Mouse (Mus musculus): ENCODE data around the gene Tamm41. TPM values are rescaled to one million over a fixed set of nuclear protein-coding genes. Genes with fewer than 3 reads are reported as not detected.

Tamm41 gene
- polyA plus RNA-seq, 1 experiment: 28.4 TPM

DNA sequence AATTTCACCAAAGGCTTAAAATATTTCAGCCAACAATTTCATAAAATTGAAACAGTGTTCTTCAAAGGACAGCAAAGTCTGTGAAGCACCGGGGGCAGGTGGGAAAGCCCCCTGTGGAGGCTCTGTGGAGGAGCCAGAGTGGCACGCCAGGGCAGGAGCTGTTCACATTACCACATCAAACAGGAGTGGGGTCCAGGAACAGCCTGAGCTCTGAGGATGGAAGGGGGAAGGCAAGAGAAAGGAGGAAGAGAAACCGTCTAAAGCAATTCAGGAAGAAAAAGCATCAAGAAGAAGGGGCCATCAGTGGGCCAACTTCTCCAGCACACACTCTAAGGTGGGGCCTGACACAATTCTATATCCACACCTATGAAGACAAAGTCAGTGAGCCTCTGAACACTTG lies 31.6 kb downstream of the Tamm41 start:
- DNase-seq: no peak
- Histone ChIP-seq H3K4me3 (ENCODE audit: insufficient read depth, low read depth, low read length) (no peak overlapping the region), H3K4me1 (ENCODE audit: control insufficient read depth, insufficient read depth, low read length) (no peaks in the 10 kb centered on the region), H3K27ac (ENCODE audit: insufficient read depth, low read depth, low read length) (no peak overlapping the region), H3K27me3 (replicated peaks; ENCODE audit: control insufficient read depth, insufficient read depth, low read length) (no peaks in the 10 kb centered on the region), H3K36me3 (ENCODE audit: control insufficient read depth, insufficient read depth, low read length) (no peaks in the 10 kb centered on the region)
- no peak for TF ChIP-seq CTCF (conservative IDR thresholded peaks at IDR 0.05; ENCODE audit: insufficient read depth, insufficient read length, low read depth, low read length)
- TF ChIP-seq POLR2A (IDR thresholded peaks at IDR 0.05; ENCODE audit: low read depth, low read length): no peak
- WGBS: 83% methylated on average over 3 of the region's 3 CpGs

GRCm38 (mm10) chr6:115005351-115005890 lies 32.3 kb downstream of the Tamm41 start:
- Histone ChIP-seq H3K4me1 (ENCODE audit: control insufficient read depth, insufficient read depth, low read length) (no peaks in the 10 kb centered on the region), H3K36me3 (ENCODE audit: control insufficient read depth, insufficient read depth, low read length) (no peaks in the 10 kb centered on the region), H3K27ac (ENCODE audit: insufficient read depth, low read depth, low read length) (no peak overlapping the region), H3K27me3 (replicated peaks; ENCODE audit: control insufficient read depth, insufficient read depth, low read length) (no peaks in the 10 kb centered on the region), H3K4me3 (ENCODE audit: insufficient read depth, low read depth, low read length) (no peak overlapping the region)
- no peak for TF ChIP-seq CTCF (conservative IDR thresholded peaks at IDR 0.05; ENCODE audit: insufficient read depth, insufficient read length, low read depth, low read length)
- no peak for TF ChIP-seq POLR2A (IDR thresholded peaks at IDR 0.05; ENCODE audit: low read depth, low read length)
- no peak for DNase-seq
- WGBS: 85% methylated on average over 8 of the region's 8 CpGs

DNA sequence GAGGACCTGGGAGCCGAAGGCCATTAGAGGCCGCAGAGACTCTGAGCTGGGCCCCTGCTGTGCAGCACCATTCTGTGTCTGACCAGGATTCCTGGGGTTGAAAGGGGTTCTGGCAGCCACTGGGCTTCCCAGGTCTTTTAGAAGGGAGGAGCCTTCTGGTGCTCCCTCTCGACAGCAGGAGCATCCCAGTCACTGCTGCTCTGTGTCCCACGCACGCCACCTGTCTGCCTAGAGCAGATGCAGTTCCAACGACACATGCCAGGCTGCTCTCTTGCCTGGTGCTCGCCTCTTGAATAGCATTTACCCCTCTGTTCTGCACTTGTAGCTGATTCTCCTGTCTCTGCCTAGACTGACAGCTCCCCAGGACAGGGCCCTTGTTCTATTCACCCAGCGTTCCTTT lies 33.0 kb downstream of the Tamm41 start:
- no peak for DNase-seq
- H3K27ac ChIP-seq (ENCODE audit: insufficient read depth, low read depth, low read length): no peak overlapping the region
- H3K36me3 ChIP-seq (ENCODE audit: control insufficient read depth, insufficient read depth, low read length): no peaks in the 10 kb centered on the region
- H3K4me3 ChIP-seq (ENCODE audit: insufficient read depth, low read depth, low read length): no peak overlapping the region
- no peaks in the 10 kb centered on the region for H3K27me3 ChIP-seq (replicated peaks; ENCODE audit: control insufficient read depth, insufficient read depth, low read length)
- WGBS: 93% methylated on average over 8 of the region's 8 CpGs
- H3K4me1 ChIP-seq (ENCODE audit: control insufficient read depth, insufficient read depth, low read length): no peaks in the 10 kb centered on the region
- TF ChIP-seq CTCF (conservative IDR thresholded peaks at IDR 0.05; ENCODE audit: insufficient read depth, insufficient read length, low read depth, low read length) (no peak), POLR2A (IDR thresholded peaks at IDR 0.05; ENCODE audit: low read depth, low read length) (no peak)

- no peak for TF ChIP-seq POLR2A (IDR thresholded peaks at IDR 0.05; ENCODE audit: low read depth, low read length)
- TF ChIP-seq CTCF (conservative IDR thresholded peaks at IDR 0.05; ENCODE audit: insufficient read depth, insufficient read length, low read depth, low read length): no peak
- 74% methylated on average over 16 of the region's 16 CpGs for WGBS
- Histone ChIP-seq H3K27me3 (replicated peaks; ENCODE audit: control insufficient read depth, insufficient read depth, low read length) (no peaks in the 10 kb centered on the region), H3K4me3 (ENCODE audit: insufficient read depth, low read depth, low read length) (no peak overlapping the region), H3K27ac (ENCODE audit: insufficient read depth, low read depth, low read length) (no peak overlapping the region), H3K36me3 (ENCODE audit: control insufficient read depth, insufficient read depth, low read length) (no peaks in the 10 kb centered on the region), H3K4me1 (ENCODE audit: control insufficient read depth, insufficient read depth, low read length) (no peaks in the 10 kb centered on the region)
- DNase-seq: no peak
Observed at GRCm38 (mm10) chr6:114998374-114999031, 39.2 kb downstream of the Tamm41 start.

DNA sequence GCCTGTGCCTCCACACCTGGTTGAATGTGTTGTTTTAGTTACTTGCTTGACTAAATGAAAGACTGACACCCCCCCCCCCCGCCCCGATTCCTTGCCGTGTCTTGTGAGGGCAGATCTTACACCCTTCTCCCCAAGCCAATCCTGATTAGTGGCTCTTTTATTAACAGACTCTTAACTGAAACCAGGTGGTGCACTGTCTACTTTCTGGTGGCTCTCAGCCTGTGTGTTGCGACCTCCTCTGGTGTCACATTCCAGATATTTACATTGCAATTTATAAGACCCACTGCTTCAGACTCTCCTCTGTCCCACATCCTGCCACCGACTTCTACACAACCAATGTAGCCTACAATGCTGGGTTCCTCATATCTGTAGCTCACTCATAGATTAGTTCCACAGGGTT lies 40.2 kb downstream of the Tamm41 start:
- WGBS: 59% methylated on average over 5 of the region's 5 CpGs
- Histone ChIP-seq H3K4me3 (ENCODE audit: insufficient read depth, low read depth, low read length) (no peak overlapping the region), H3K27ac (ENCODE audit: insufficient read depth, low read depth, low read length) (no peak overlapping the region), H3K4me1 (ENCODE audit: control insufficient read depth, insufficient read depth, low read length) (no peaks in the 10 kb centered on the region), H3K27me3 (replicated peaks; ENCODE audit: control insufficient read depth, insufficient read depth, low read length) (no peaks in the 10 kb centered on the region), H3K36me3 (ENCODE audit: control insufficient read depth, insufficient read depth, low read length) (no peaks in the 10 kb centered on the region)
- TF ChIP-seq CTCF (conservative IDR thresholded peaks at IDR 0.05; ENCODE audit: insufficient read depth, insufficient read length, low read depth, low read length) (no peak), POLR2A (IDR thresholded peaks at IDR 0.05; ENCODE audit: low read depth, low read length) (no peak)
- DNase-seq: no peak

- WGBS: 79% methylated on average over 5 of the region's 5 CpGs
- no peak overlapping the region for H3K4me3 ChIP-seq (ENCODE audit: insufficient read depth, low read depth, low read length)
- H3K27me3 ChIP-seq (replicated peaks; ENCODE audit: control insufficient read depth, insufficient read depth, low read length): no peaks in the 10 kb centered on the region
- no peaks in the 10 kb centered on the region for H3K36me3 ChIP-seq (ENCODE audit: control insufficient read depth, insufficient read depth, low read length)
- TF ChIP-seq CTCF (conservative IDR thresholded peaks at IDR 0.05; ENCODE audit: insufficient read depth, insufficient read length, low read depth, low read length) (no peak), POLR2A (IDR thresholded peaks at IDR 0.05; ENCODE audit: low read depth, low read length) (no peak)
- no peak overlapping the region for H3K27ac ChIP-seq (ENCODE audit: insufficient read depth, low read depth, low read length)
- no peaks in the 10 kb centered on the region for H3K4me1 ChIP-seq (ENCODE audit: control insufficient read depth, insufficient read depth, low read length)
- no peak for DNase-seq
Observed at GRCm38 (mm10) chr6:114996910-114997309, 40.8 kb downstream of the Tamm41 start.

GRCm38 (mm10) chr6:114994079-114994478 lies 43.6 kb downstream of the Tamm41 start:
- DNase-seq: no peak
- TF ChIP-seq POLR2A (IDR thresholded peaks at IDR 0.05; ENCODE audit: low read depth, low read length) (no peak), CTCF (conservative IDR thresholded peaks at IDR 0.05; ENCODE audit: insufficient read depth, insufficient read length, low read depth, low read length) (no peak)
- Histone ChIP-seq H3K36me3 (ENCODE audit: control insufficient read depth, insufficient read depth, low read length) (no peaks in the 10 kb centered on the region), H3K4me3 (ENCODE audit: insufficient read depth, low read depth, low read length) (no peak overlapping the region), H3K27me3 (replicated peaks; ENCODE audit: control insufficient read depth, insufficient read depth, low read length) (no peaks in the 10 kb centered on the region), H3K4me1 (ENCODE audit: control insufficient read depth, insufficient read depth, low read length) (no peaks in the 10 kb centered on the region), H3K27ac (ENCODE audit: insufficient read depth, low read depth, low read length) (no peak overlapping the region)
- WGBS: 86% methylated on average over 5 of the region's 5 CpGs
